Mouse (Mus musculus): ENCODE data around the gene Samd4b.
"Not testable (repeated sequence)": the region's sequence is repeated elsewhere in the genome, so short reads cannot be mapped to it uniquely, and the experiment has no call there.

Samd4b gene

DNA sequence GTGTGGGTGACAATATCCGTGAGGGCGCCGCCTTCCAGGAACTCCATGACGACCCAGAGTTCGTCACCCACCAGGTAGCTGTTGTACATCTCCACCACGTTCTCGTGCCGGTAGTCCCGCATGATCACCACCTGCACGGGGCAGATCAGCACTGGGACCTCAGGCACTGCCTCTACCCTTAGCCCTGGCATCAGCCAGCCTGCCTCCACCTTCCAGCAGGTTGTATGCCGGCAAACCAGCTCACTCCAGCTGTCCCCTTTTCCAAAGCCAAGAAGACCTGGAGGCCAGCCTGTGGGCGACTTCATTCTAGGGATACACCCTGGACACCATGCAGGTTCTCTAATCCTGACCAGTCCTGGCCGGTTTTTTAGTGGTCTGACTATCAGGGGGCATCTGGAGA is 35.0 kb downstream of the Samd4b start:
- DNase-seq (ENCODE audit: extremely low read depth, low read depth, low spot score), result no peak

DNA sequence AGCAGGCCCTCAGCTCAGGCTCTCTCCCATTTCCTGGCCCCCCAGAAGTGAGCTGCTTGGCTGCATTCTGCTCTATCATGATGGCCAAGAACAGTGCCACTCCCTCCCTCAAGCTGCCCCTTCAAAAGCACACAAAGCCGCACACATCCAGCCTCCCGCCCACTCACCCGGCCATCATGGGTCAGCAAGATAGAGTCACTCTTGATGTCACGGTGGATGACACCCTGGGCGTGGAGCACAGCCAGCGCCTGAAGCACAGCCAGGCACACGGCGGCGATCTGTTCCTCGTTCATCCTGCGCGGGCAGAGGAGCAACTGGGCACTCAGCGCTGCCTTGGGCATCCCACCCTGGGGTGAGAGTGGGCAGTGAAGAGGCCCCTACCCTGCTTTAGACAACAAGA is 35.6 kb downstream of the Samd4b start:
- DNase-seq (ENCODE audit: extremely low read depth, low read depth, low spot score), result no peak

DNA sequence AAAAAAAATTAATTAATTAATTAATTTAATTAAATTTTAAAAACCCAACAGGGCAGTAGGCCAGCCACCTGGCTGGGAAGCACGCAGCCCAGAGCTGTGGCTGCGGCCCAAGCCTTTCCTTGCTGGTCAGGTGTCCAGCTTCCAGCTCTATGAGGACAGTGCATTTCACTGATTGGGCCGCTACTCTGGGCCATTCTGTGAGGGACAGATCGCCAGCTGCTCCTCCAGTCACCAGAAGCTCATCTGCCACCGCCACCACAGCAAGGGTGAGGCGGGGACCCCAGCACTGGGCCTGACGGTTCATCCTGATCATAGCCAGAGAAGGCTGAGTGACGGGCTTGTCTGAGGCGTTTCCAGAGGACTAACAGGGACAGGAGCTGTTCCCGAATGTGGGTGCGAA is 36.0 kb downstream of the Samd4b start:
- DNase-seq (ENCODE audit: extremely low read depth, low read depth, low spot score), result no peak

DNA sequence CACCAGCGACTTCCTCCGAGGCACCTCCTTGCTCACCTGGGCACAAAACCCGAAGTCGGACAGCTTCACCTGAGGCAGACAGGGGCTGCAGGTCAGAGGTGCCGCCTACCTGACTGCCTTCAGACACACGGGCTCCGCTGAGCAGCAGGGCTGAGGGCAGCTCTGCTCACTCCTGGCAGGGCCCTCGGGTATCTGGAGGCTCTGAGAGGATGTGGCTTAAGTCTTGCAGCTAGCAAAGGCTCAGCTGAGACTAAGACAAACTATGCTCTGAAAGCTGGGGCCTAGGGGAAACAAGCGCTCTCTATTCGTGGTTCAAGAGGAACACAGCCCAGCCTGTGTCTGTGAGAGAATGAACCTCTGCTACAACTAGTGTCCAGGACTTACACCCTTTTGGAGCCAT is 37.1 kb downstream of the Samd4b start:
- no peak for DNase-seq (ENCODE audit: extremely low read depth, low read depth, low spot score)

- no peak for DNase-seq (ENCODE audit: extremely low read depth, low read depth, low spot score)
These were observed 39.5 kb downstream of the Samd4b start for GRCm38 (mm10) chr7:28558486-28558885.

GRCm38 (mm10) chr7:28557708-28558107 is 40.2 kb downstream of the Samd4b start:
- no peak for DNase-seq (ENCODE audit: extremely low read depth, low read depth, low spot score)

DNA sequence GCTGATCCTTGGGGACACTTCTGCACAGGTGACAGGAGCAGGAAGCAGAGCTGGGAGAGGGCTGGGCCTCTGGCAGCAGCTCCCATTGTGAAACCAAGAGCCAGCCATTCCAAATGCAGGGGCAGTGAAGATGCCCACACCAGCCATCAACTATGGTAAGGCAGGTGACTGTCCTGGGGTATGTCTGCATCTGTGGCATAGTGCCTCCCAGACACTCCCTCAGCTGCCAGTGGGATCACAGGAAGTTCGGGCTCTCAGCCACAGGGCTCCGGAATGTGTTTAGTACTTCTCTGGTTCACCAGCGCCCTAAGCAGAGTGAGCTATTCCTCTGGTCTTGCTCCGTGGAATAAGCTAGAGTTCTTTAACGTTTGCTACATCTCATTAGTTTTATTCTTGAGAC is 40.9 kb downstream of the Samd4b start:
- DNase-seq (ENCODE audit: extremely low read depth, low read depth, low spot score), result no peak

DNA sequence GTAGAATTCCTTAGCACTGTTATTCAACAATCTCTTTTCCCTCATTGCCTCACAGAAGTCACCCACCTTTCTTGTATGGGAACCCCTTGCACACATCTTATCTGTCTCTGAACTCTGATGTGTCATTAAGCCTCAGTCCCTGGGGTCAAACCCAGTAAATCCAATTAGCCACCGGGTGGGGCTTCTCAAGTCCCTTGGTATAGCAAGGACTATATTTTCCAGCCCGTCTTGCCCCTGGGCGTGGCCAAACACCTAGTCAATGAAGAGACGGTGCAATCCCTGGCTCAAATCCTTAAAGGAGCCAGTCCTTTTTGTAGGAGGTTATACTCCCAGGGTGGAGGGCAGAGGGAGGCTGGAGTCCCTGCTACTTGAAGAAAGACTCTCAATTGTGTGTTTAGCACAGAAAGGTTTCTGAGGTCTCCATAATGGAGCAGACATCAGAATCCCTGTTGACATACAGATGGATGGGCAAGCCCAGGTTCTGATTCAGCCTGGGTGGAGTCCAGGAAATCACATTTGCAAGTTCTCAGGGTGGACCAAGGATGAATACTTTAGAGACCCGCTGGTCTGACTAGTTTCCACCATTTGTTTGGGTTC is 41.9 kb downstream of the Samd4b start:
- DNase-seq (ENCODE audit: extremely low read depth, low read depth, low spot score), result no peak

DNA sequence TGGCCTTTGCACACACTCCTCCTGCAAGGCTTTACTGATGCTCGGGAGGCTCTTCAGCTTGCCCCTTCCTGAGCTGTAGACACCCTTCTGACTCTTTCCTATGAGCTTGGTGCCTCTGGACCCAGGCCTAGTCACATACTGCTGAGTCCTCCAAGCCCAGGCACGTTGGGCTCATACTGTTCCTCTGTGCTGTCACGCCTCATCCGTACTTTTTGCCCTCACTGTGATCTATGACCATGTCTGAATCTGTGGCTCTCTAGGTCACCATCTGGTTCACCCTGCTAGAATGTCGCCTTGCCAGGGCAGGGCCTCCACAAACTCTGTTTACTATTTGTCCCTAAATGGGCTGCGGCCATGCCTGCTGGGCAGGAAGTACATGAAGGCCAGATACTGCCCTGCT is 44.9 kb downstream of the Samd4b start:
- DNase-seq (ENCODE audit: extremely low read depth, low read depth, low spot score), result no peak

- no peak for DNase-seq (ENCODE audit: extremely low read depth, low read depth, low spot score)
These were observed 50.3 kb downstream of the Samd4b start for GRCm38 (mm10) chr7:28547628-28548027.

- DNase-seq (ENCODE audit: extremely low read depth, low read depth, low spot score), result no peak
These were observed 50.8 kb downstream of the Samd4b start, which contains the start of gene Nccrp1 for GRCm38 (mm10) chr7:28547154-28547553. Nccrp1 (minus strand) TSS chr7:28547254.

GRCm38 (mm10) chr7:28546649-28547048 is 51.3 kb downstream of the Samd4b start:
- no peak for DNase-seq (ENCODE audit: extremely low read depth, low read depth, low spot score)

GRCm38 (mm10) chr7:28545891-28546210 is 52.1 kb downstream of the Samd4b start:
- no peak for DNase-seq (ENCODE audit: extremely low read depth, low read depth, low spot score)

GRCm38 (mm10) chr7:28545048-28545890 is 52.7 kb downstream of the Samd4b start:
- DNase-seq (ENCODE audit: extremely low read depth, low read depth, low spot score), result no peak

DNA sequence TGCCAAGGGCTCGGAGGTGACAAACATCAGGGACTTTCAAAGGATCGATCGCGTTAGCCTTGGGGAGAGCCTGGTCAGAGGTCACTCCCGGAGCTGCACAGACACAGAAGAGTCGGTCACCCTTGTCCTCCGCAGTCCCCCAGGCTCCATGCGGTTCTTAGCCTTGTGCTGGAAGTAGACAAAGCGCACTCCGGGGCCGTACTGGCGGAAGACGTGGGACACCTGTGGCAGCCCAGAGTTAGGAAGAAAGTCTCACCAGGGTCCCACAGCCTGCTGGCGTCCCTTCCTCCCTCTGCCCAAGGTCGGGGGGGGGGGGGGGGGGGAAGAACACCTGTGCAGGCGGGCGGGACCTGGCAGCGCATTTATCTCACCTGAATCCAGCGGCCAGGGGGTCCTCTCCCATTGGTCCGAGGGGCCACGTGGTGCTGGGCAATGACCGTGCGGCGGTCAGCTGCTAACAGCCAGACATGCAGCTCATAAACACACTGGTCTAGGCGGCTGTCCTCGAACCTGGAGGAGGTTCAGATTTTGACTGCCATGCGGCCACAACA is 53.8 kb downstream of the Samd4b start:
- DNase-seq (ENCODE audit: extremely low read depth, low read depth, low spot score), result no peak

GRCm38 (mm10) chr7:28540526-28540925 is 57.4 kb downstream of the Samd4b start, which contains the start of gene Sycn:
Sycn (plus strand) TSS chr7:28540885.
- DNase-seq (ENCODE audit: extremely low read depth, low read depth, low spot score), result no peak

DNA sequence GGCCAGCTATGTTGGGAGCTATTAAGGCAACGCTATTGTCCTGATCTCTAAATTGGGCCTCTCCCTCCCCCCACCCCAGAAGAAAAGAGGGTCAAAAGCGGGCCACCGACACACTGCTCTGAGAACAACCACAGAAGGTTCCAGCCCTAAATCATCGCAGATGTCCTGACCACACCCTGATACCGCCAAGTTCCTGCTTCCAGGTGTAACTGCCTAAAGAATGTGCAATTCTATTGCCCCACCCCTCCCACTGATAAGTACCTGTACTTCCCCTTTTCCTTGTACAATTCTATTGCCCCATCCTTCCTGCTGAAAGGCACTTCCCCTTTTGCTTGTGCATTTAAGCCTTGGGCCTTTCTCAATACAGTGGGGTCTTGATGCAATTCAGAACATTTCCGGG is 59.1 kb downstream of the Samd4b start:
- not testable (repeated sequence) for DNase-seq (ENCODE audit: extremely low read depth, low read depth, low spot score)

- DNase-seq (ENCODE audit: extremely low read depth, low read depth, low spot score), result no peak
These were observed 65.9 kb downstream of the Samd4b start for GRCm38 (mm10) chr7:28532005-28532404.

DNA sequence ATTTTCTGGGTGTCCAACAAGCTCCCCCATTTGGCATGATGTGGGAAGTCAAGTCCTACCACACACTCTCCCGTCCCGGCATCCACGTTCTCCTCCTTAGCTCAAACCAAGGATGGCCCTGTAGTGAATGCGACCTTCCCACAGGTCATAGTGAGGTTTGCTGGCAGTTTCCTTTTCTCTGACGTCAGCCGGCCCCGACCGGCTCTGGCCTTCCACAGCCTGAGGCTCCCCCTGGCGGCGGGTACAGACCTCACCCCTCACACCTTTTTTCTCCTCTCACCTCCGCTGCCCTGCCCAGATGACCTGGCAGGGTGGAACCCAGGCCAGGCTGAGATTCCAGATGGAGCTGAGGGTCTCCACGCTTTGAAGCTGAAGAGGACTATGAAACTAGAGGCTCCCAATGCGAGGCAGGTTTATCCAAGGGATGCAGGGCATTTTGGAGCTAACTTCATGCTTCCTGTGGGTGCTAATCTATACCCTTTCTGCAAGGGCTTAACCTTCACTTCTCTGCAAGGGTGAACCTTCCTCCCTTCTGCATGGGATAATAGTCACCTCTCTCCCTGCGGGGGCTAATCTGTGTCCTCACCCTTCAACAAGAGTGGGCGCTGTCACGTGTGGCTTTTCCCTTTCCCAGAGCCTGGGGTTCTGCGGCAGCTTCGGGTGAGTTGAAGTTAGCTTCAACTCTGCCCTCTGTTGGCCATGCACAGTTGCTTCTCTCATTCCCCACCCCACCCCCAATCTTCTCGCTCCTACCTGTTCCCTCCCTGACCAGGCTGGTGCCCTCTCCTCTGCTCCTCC is 69.8 kb downstream of the Samd4b start:
- no peak for DNase-seq (ENCODE audit: extremely low read depth, low read depth, low spot score)

DNA sequence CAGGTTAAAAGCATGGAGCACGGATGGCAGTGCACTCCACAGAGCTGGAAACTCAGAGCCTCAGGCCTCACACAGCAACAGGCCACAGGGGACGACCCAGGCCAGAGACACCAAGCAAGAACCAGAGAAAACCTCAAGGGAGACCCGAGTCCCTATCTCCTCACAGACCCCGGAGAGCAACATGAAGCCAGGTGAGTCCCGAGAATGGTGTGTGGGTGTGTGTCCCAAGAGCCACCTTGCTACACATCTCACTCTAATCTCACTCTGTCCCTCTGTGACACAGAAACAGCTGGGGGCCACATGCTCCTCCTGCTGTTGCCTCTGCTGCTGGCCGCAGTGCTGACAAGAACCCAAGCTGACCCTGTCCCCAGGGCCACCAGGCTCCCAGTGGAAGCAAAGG is 75.4 kb downstream of the Samd4b start, which contains the start of gene Ifnl3:
Ifnl3 (plus strand) TSS at position 301 of the 400 bp plus-strand sequence.
- not testable (repeated sequence) for DNase-seq (ENCODE audit: extremely low read depth, low read depth, low spot score)

- DNase-seq (ENCODE audit: extremely low read depth, low read depth, low spot score), result no peak
These were observed 86.5 kb downstream of the Samd4b start for GRCm38 (mm10) chr7:28511441-28511840.
